Mouse (Mus musculus): Measurements from ENCODE around the gene Bcl11b. TPM values are rescaled to one million over a fixed set of nuclear protein-coding genes. Genes with fewer than 3 reads are reported as not detected.
A peak's percentile ranks its signal among the peaks of the same experiment; 100 is the strongest.

Gene Bcl11b
- polyA plus RNA-seq, 1 experiment, result 19.7 TPM

DNA sequence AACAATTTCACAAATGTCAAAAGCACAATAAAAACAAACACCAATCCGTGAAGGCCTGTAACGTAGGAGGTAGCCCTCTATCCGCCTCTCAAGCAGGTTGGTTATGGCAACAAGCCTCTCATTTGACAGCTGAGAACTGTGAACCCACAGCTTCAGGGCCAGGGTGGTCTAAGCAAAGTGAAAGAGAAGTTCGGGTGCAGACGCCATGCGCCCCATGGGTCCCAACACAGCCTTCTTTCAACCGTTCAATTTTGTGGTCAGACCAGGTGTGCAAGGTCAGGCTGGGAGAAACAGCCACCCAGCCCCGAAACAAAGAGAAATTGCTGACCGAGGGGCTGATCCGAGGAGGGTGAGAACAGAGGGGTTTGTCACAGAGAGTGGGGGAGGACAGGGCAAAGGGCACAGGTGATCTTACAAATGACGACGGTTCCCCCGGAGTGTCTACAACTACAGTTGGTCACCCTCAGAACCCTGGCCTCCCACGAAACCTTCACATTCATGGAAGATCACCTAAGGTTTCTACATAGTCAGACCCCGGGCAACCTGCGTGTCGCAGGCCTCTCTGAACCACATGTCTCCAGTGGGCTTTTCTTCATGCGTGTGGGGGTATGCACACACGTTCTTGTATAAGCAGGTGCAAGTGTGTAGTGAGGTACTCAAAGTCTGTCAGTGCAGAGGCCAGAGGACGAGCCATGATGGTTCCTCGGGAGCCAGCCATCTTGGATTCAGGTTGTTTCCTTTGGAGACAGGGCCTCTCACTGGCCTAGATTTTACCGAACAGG is 77.1 kb downstream of the Bcl11b start:
- Histone ChIP-seq H3K4me1 (ENCODE audit: control insufficient read depth, insufficient read depth, insufficient read length) (peaks cover 9% of the 10 kb centered on the region), H3K27ac (ENCODE audit: insufficient read depth, low read length) (no peak overlapping the region), H3K27me3 (ENCODE audit: control insufficient read depth, insufficient read depth, low read length) (no peaks in the 10 kb centered on the region), H3K4me3 (ENCODE audit: extremely low read depth, insufficient read depth, insufficient read length) (no peak overlapping the region), H3K36me3 (ENCODE audit: control insufficient read depth, insufficient read depth, low read length) (no peaks in the 10 kb centered on the region)
- 73% methylated on average over 22 of the region's 22 CpGs for whole genome bisulfite sequencing
- no peak for DNase-seq (ENCODE audit: low read depth in 1 of 2, low spot score in 2 of 2)
- no peak for TF ChIP-seq POLR2A (IDR thresholded peaks at IDR 0.05; ENCODE audit: low read depth, low read length)
- TF ChIP-seq CTCF (IDR thresholded peaks at IDR 0.05; ENCODE audit: extremely low read depth, insufficient read depth, insufficient read length, insufficient replicate concordance), result no peak

DNA sequence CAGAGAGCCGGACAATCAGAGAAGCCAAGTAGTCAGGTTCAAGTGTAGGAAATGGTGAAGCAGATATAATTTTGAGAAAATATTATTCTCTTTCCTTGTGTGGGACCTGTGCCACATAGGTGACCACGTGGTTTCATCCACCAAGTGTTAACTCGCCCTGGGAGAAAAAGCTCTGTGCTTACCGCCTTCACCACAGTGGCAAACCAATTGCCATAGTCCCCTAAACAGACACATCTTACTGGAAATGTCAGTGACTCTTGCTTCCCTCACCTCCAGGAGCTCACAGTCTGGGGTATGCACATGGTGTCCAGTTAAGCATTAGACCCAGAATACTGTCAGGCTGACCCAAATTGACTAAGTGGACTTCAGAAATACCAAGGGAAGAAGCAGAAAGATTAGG is 78.7 kb downstream of the Bcl11b start:
- peaks cover 4% of the 10 kb centered on the region; the same call in 1 of the 2 replicates for H3K4me1 ChIP-seq (ENCODE audit: control insufficient read depth, insufficient read depth, insufficient read length)
- no peak overlapping the region for H3K27ac ChIP-seq (ENCODE audit: insufficient read depth, low read length)
- H3K4me3 ChIP-seq (ENCODE audit: extremely low read depth, insufficient read depth, insufficient read length), result no peak overlapping the region
- H3K27me3 ChIP-seq (ENCODE audit: control insufficient read depth, insufficient read depth, low read length), result no peaks in the 10 kb centered on the region
- 76% methylated on average over 4 of the region's 4 CpGs for WGBS
- DNase-seq (ENCODE audit: low read depth in 1 of 2, low spot score in 2 of 2), result no peak
- no peaks in the 10 kb centered on the region for H3K36me3 ChIP-seq (ENCODE audit: control insufficient read depth, insufficient read depth, low read length)
- TF ChIP-seq CTCF (IDR thresholded peaks at IDR 0.05; ENCODE audit: extremely low read depth, insufficient read depth, insufficient read length, insufficient replicate concordance), result no peak
- no peak for TF ChIP-seq POLR2A (IDR thresholded peaks at IDR 0.05; ENCODE audit: low read depth, low read length)

DNA sequence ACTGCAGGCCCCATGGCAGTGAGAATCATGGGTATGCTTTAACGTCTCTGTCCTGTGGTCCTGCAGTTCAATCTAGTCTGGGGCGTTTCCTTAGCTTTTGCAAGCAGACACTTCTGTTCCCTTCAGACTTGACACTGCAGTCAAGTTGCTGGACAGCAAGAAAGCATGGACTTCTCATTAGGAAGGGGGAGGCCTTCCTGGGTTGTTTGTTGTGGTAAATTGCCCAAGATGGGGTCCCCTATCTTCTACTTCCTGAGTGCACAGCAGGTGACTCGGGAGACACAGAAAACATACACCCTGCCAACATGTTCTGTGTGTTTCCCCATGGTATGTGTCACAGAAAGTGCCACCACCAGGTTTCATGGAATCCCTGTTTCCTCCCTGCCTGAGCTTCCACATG is 79.4 kb downstream of the Bcl11b start:
- H3K4me3 ChIP-seq (ENCODE audit: extremely low read depth, insufficient read depth, insufficient read length), result no peak overlapping the region
- no peaks in the 10 kb centered on the region for H3K36me3 ChIP-seq (ENCODE audit: control insufficient read depth, insufficient read depth, low read length)
- H3K27ac ChIP-seq (ENCODE audit: insufficient read depth, low read length), result no peak overlapping the region; the same call in 1 of the 2 replicates
- H3K4me1 ChIP-seq (ENCODE audit: control insufficient read depth, insufficient read depth, insufficient read length), result peaks cover 8% of the 10 kb centered on the region; the same call in 1 of the 2 replicates
- no peak for TF ChIP-seq CTCF (IDR thresholded peaks at IDR 0.05; ENCODE audit: extremely low read depth, insufficient read depth, insufficient read length, insufficient replicate concordance)
- WGBS, result 65% methylated on average over 3 of the region's 3 CpGs
- H3K27me3 ChIP-seq (ENCODE audit: control insufficient read depth, insufficient read depth, low read length), result no peaks in the 10 kb centered on the region
- DNase-seq (ENCODE audit: low read depth in 1 of 2, low spot score in 2 of 2), result no peak

DNA sequence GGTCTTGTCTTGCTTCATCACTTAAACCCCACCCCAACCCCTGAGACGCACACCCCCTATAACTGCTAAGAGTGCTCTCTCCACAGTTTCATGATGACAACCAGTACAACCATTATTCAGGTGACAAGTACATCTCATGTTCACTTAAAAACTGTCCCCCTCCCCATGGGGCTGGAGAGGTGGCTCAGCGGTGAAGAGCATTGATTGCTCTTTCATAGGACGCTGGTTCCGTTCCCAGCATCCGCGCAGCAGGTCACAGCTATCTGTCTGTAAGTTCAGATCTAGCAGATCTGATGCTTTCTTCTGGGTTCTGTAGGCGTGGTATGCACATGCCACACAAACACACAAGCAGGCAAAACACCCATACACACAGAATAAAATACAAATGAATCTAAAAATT is 81.2 kb downstream of the Bcl11b start:
- Histone ChIP-seq H3K27ac (ENCODE audit: insufficient read depth, low read length) (peak overlapping the region; percentile 55), H3K27me3 (ENCODE audit: control insufficient read depth, insufficient read depth, low read length) (no peaks in the 10 kb centered on the region)
- TF ChIP-seq POLR2A (IDR thresholded peaks at IDR 0.05; ENCODE audit: low read depth, low read length), result no peak
- no peak for TF ChIP-seq CTCF (IDR thresholded peaks at IDR 0.05; ENCODE audit: extremely low read depth, insufficient read depth, insufficient read length, insufficient replicate concordance)

DNA sequence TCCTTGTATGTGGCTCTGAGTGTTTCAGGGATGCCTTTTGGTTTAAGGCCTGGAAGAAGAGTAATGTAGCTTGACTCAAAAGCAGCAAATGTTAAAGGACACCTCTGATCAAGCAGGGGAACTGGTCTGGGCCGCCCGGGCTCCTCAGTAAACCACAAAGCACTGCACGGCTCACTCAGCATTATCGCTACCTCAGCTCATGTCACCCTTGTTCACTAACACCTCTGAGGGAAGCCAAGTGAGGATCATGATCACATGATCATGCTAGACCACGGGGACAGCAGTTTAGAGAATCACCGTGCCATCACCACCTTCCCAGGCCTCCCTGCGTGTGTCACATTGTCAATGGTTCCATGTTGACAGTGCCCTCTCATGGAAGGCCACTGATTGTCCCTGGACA is 81.8 kb downstream of the Bcl11b start:
- H3K4me1 ChIP-seq (ENCODE audit: control insufficient read depth, insufficient read depth, insufficient read length), result peaks cover 9% of the 10 kb centered on the region; the same call in 1 of the 2 replicates
- DNase-seq (ENCODE audit: low read depth in 1 of 2, low spot score in 2 of 2), result no peak
- H3K4me3 ChIP-seq (ENCODE audit: extremely low read depth, insufficient read depth, insufficient read length), result no peak overlapping the region
- TF ChIP-seq POLR2A (IDR thresholded peaks at IDR 0.05; ENCODE audit: low read depth, low read length) (no peak), CTCF (IDR thresholded peaks at IDR 0.05; ENCODE audit: extremely low read depth, insufficient read depth, insufficient read length, insufficient replicate concordance) (no peak)
- WGBS, result 71% methylated on average over 7 of the region's 7 CpGs
- H3K27ac ChIP-seq (ENCODE audit: insufficient read depth, low read length), result peak overlapping the region; percentile 55
- H3K27me3 ChIP-seq (ENCODE audit: control insufficient read depth, insufficient read depth, low read length), result no peaks in the 10 kb centered on the region
- 0 out of 2 replicates have a peak, but pooled peaks cover 2% of the 10 kb centered on the region for H3K36me3 ChIP-seq (ENCODE audit: control insufficient read depth, insufficient read depth, low read length)

More for the DNA sequence above, 81.2 kb downstream of the Bcl11b start:
- Histone ChIP-seq H3K4me3 (ENCODE audit: extremely low read depth, insufficient read depth, insufficient read length) (no peak overlapping the region), H3K4me1 (ENCODE audit: control insufficient read depth, insufficient read depth, insufficient read length) (peaks cover 9% of the 10 kb centered on the region; the same call in 1 of the 2 replicates), H3K36me3 (ENCODE audit: control insufficient read depth, insufficient read depth, low read length) (0 out of 2 replicates have a peak, but pooled peaks cover under 1% of the 10 kb centered on the region)
- WGBS, result 76% methylated on average over 7 of the region's 7 CpGs
- DNase-seq (ENCODE audit: low read depth in 1 of 2, low spot score in 2 of 2), result no peak

DNA sequence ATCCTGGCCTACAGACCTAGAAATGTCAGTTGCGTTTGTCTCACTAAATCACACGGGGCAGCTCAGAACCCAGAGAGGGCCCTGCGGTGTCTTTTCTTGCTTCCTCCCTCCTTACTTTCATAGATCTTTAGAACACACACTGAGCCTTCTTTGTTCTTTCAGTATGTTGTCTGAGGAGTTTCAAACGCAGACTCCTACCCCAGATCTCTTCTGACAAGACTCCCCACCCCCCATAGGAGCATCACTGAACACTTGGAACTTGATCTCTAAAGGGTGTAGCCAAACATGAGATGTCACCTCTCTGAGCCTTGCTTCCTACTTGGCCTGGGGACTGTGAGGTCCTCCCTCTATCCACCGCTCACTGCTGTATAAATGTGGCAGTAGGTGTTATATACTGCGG is 82.2 kb downstream of the Bcl11b start:
- peak in 1 of 2 experiments; percentile 46 for DNase-seq (ENCODE audit: low read depth in 1 of 2, low spot score in 2 of 2)

DNA sequence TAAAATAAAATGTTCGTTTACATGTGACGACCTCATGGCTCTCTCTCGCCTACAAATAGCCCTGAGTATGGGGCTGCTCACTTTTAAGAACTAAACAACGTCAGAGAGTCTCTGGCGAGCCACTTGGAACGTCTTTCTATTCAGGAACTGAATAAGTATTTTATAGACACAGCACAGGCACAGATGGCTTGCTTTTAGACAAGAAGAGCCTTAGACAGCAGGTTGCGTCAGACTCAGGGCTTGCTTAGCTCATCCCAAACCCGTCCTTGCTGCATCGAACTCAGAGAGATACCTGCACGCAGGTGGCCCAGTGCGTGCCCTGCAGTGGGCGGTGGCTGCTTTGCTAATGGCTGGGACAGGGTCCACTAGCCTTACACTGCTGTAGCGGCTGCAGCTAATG is 82.7 kb downstream of the Bcl11b start:
- TF ChIP-seq CTCF (IDR thresholded peaks at IDR 0.05; ENCODE audit: extremely low read depth, insufficient read depth, insufficient read length, insufficient replicate concordance), result no peak
- TF ChIP-seq POLR2A (IDR thresholded peaks at IDR 0.05; ENCODE audit: low read depth, low read length), result no peak
- Histone ChIP-seq H3K36me3 (ENCODE audit: control insufficient read depth, insufficient read depth, low read length) (peaks cover 9% of the 10 kb centered on the region), H3K27me3 (ENCODE audit: control insufficient read depth, insufficient read depth, low read length) (no peaks in the 10 kb centered on the region), H3K4me1 (ENCODE audit: control insufficient read depth, insufficient read depth, insufficient read length) (peaks cover 5% of the 10 kb centered on the region; the same call in 1 of the 2 replicates), H3K27ac (ENCODE audit: insufficient read depth, low read length) (peak overlapping the region; percentile 65), H3K4me3 (ENCODE audit: extremely low read depth, insufficient read depth, insufficient read length) (no peak overlapping the region)
- WGBS, result 71% methylated on average over 13 of the region's 13 CpGs
- no peak for DNase-seq (ENCODE audit: low read depth in 1 of 2, low spot score in 2 of 2)

More for the DNA sequence above, 82.2 kb downstream of the Bcl11b start:
- WGBS, result 66% methylated on average over 6 of the region's 6 CpGs
- H3K27ac ChIP-seq (ENCODE audit: insufficient read depth, low read length), result peak overlapping the region; percentile 65
- no peaks in the 10 kb centered on the region for H3K27me3 ChIP-seq (ENCODE audit: control insufficient read depth, insufficient read depth, low read length)
- peaks cover 7% of the 10 kb centered on the region; the same call in 1 of the 2 replicates for H3K4me1 ChIP-seq (ENCODE audit: control insufficient read depth, insufficient read depth, insufficient read length)
- peaks cover 5% of the 10 kb centered on the region for H3K36me3 ChIP-seq (ENCODE audit: control insufficient read depth, insufficient read depth, low read length)
- no peak overlapping the region for H3K4me3 ChIP-seq (ENCODE audit: extremely low read depth, insufficient read depth, insufficient read length)
- TF ChIP-seq POLR2A (IDR thresholded peaks at IDR 0.05; ENCODE audit: low read depth, low read length) (no peak), CTCF (IDR thresholded peaks at IDR 0.05; ENCODE audit: extremely low read depth, insufficient read depth, insufficient read length, insufficient replicate concordance) (no peak)

All from spleen, adult 2 months (tissue).